Mouse (Mus musculus): ENCODE measurements around the gene Fam20c. TPM values are rescaled to one million over a fixed set of nuclear protein-coding genes. Genes with fewer than 3 reads are reported as not detected.

Fam20c gene
- polyA plus RNA-seq, 1 experiment from 2014 or later: 10.4 TPM

- WGBS: 47% methylated on average over 4 of the region's 4 CpGs
- no peaks in the 10 kb centered on the region for H3K36me3 ChIP-seq (ENCODE audit: control insufficient read depth, insufficient read depth, low read length)
- H3K4me1 ChIP-seq (replicated peaks; ENCODE audit: control insufficient read depth, insufficient read depth, low read length): no peaks in the 10 kb centered on the region
- ATAC-seq (replicated peaks; ENCODE audit: low FRiP score, low TSS enrichment, low read depth): peak; percentile 30; the same call in 1 of the 2 replicates
- no peaks in the 10 kb centered on the region for H3K9me3 ChIP-seq (ENCODE audit: control insufficient read depth, low read length)
- DNase-seq (ENCODE audit: low spot score): no peak
- no peaks in the 10 kb centered on the region for H3K27me3 ChIP-seq (replicated peaks; ENCODE audit: control insufficient read depth, insufficient read depth, low read length)
- no peak overlapping the region for H3K27ac ChIP-seq (ENCODE audit: low read depth)
- H3K9ac ChIP-seq (ENCODE audit: low read length): no peak overlapping the region
- no peak overlapping the region for H3K4me3 ChIP-seq (ENCODE audit: low read depth, low read length)
- no peak overlapping the region for H3K4me2 ChIP-seq (ENCODE audit: low read length)
These were observed 92.2 kb downstream of the Fam20c start for GRCm38 (mm10) chr5:138846506-138846905.

DNA sequence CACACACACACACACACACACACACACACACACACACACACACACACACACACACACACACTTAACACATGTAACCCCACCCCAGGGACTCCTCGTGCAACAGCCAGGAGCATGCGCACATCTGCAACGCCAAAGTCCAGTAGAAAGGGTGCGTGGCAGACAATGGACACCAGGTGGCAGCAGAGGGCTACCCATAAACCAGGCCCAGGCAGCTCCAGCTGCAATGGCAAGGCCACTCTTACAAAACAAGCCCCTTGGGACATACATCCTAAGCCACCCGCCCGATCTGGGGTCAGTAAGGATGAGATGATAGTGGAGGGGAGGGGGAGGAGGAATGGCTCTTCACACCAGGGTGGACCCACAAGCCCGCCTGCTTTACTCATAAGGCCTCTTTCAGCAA lies 93.8 kb downstream of the Fam20c start:
- Histone ChIP-seq H3K4me1 (replicated peaks; ENCODE audit: control insufficient read depth, insufficient read depth, low read length) (no peaks in the 10 kb centered on the region), H3K36me3 (ENCODE audit: control insufficient read depth, insufficient read depth, low read length) (no peaks in the 10 kb centered on the region), H3K9me3 (ENCODE audit: control insufficient read depth, low read length) (no peaks in the 10 kb centered on the region), H3K9ac (ENCODE audit: low read length) (no peak overlapping the region), H3K4me2 (ENCODE audit: low read length) (no peak overlapping the region), H3K27me3 (replicated peaks; ENCODE audit: control insufficient read depth, insufficient read depth, low read length) (no peaks in the 10 kb centered on the region), H3K4me3 (ENCODE audit: low read depth, low read length) (no peak overlapping the region), H3K27ac (ENCODE audit: low read depth) (no peak overlapping the region)
- peak; percentile 99 for DNase-seq (ENCODE audit: low spot score)
- WGBS: 8% methylated on average over 7 of the region's 7 CpGs
- ATAC-seq (replicated peaks; ENCODE audit: low FRiP score, low TSS enrichment, low read depth): peak; percentile 48; the same call in 1 of the 2 replicates

DNA sequence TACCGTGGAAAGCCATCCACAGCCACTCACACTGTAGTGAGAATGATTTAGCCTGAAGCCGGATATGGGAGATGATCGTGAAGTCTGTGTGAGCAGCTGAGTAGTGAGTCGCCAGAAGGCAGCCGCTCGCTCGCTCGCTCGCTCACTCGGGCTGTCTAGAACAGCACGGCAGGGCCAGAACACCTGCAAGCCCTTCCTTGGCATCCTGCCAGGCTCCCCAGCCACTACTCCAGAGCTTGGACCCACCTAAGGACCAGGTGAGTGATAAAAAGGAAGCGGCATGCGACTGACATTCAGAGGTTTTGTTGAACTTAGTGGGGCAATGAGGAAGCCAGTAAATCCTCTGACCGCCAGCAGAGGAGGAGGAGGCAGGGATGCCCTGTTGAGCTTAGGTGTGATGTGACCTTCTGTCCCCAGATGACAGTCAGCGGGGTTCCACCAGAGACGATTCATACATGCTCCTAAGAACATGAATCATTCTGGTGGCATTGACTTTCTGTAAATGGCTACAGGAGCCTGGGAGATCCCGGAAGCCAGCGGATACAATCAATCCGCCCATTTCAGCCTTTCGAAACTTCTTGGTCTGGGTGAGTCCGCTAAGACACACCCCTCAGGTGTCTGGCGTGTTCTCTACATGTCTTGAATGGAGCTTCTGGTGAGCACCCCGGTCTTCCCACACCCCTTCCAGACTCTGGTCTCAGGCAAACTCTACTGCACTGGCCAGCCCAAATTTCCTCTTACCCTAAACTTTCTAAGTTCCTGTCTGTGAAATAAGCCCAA lies 95.6 kb downstream of the Fam20c start:
- Histone ChIP-seq H3K4me2 (ENCODE audit: low read length) (no peak overlapping the region), H3K4me3 (ENCODE audit: low read depth, low read length) (no peak overlapping the region)

DNA sequence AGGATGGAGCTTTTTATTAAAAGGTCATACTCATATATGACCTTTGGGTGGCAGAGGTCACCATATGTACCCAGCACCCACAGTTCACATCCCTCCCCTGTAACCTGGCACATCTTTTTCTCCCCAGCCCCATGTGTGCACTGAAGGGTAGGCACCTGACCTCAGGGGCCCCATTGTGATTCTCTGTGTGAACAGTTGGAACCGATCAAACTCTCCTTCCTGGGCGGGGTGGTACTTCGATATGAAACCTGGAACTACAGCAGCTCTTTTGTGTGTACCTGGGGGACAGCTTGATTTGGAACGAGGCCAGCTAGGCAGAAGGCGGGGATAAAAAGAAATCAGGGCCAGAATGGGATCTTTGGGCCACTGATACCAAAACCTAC lies 96.1 kb downstream of the Fam20c start:
- Histone ChIP-seq H3K36me3 (ENCODE audit: control insufficient read depth, insufficient read depth, low read length) (no peaks in the 10 kb centered on the region), H3K4me3 (ENCODE audit: low read depth, low read length) (no peak overlapping the region), H3K9ac (ENCODE audit: low read length) (no peak overlapping the region), H3K4me2 (ENCODE audit: low read length) (no peak overlapping the region), H3K27me3 (replicated peaks; ENCODE audit: control insufficient read depth, insufficient read depth, low read length) (no peaks in the 10 kb centered on the region), H3K9me3 (ENCODE audit: control insufficient read depth, low read length) (no peaks in the 10 kb centered on the region), H3K4me1 (replicated peaks; ENCODE audit: control insufficient read depth, insufficient read depth, low read length) (no peaks in the 10 kb centered on the region), H3K27ac (ENCODE audit: low read depth) (no peak overlapping the region)
- ATAC-seq (replicated peaks; ENCODE audit: low FRiP score, low TSS enrichment, low read depth) (no peak), DNase-seq (ENCODE audit: low spot score) (no peak)
- 77% methylated on average over 5 of the region's 5 CpGs for WGBS

More for the DNA sequence above, 95.6 kb downstream of the Fam20c start:
- Histone ChIP-seq H3K9ac (ENCODE audit: low read length) (no peak overlapping the region), H3K27me3 (replicated peaks; ENCODE audit: control insufficient read depth, insufficient read depth, low read length) (no peaks in the 10 kb centered on the region), H3K9me3 (ENCODE audit: control insufficient read depth, low read length) (no peaks in the 10 kb centered on the region), H3K4me1 (replicated peaks; ENCODE audit: control insufficient read depth, insufficient read depth, low read length) (no peaks in the 10 kb centered on the region), H3K36me3 (ENCODE audit: control insufficient read depth, insufficient read depth, low read length) (no peaks in the 10 kb centered on the region), H3K27ac (ENCODE audit: low read depth) (no peak overlapping the region)
- DNase-seq (ENCODE audit: low spot score) (no peak), ATAC-seq (replicated peaks; ENCODE audit: low FRiP score, low TSS enrichment, low read depth) (0 out of 2 replicates have a peak, but pooled peaks have one; percentile 21)
- 65% methylated on average over 23 of the region's 23 CpGs for WGBS

- ATAC-seq (replicated peaks; ENCODE audit: low FRiP score, low TSS enrichment, low read depth) (no peak), DNase-seq (ENCODE audit: low spot score) (no peak)
- H3K27ac ChIP-seq (ENCODE audit: low read depth): no peak overlapping the region
- WGBS: 88% methylated on average over 5 of the region's 5 CpGs
- no peaks in the 10 kb centered on the region for H3K36me3 ChIP-seq (ENCODE audit: control insufficient read depth, insufficient read depth, low read length)
- no peak overlapping the region for H3K9ac ChIP-seq (ENCODE audit: low read length)
- H3K4me3 ChIP-seq (ENCODE audit: low read depth, low read length): no peak overlapping the region
- H3K4me2 ChIP-seq (ENCODE audit: low read length): no peak overlapping the region
- no peaks in the 10 kb centered on the region for H3K9me3 ChIP-seq (ENCODE audit: control insufficient read depth, low read length)
- H3K27me3 ChIP-seq (replicated peaks; ENCODE audit: control insufficient read depth, insufficient read depth, low read length): no peaks in the 10 kb centered on the region
- H3K4me1 ChIP-seq (replicated peaks; ENCODE audit: control insufficient read depth, insufficient read depth, low read length): no peaks in the 10 kb centered on the region
These were observed 97.0 kb downstream of the Fam20c start for GRCm38 (mm10) chr5:138851296-138851780.

- DNase-seq (ENCODE audit: low spot score) (no peak), ATAC-seq (replicated peaks; ENCODE audit: low FRiP score, low TSS enrichment, low read depth) (no peak)
- Histone ChIP-seq H3K4me2 (ENCODE audit: low read length) (no peak overlapping the region), H3K36me3 (ENCODE audit: control insufficient read depth, insufficient read depth, low read length) (no peaks in the 10 kb centered on the region), H3K4me1 (replicated peaks; ENCODE audit: control insufficient read depth, insufficient read depth, low read length) (no peaks in the 10 kb centered on the region), H3K9ac (ENCODE audit: low read length) (no peak overlapping the region), H3K27me3 (replicated peaks; ENCODE audit: control insufficient read depth, insufficient read depth, low read length) (no peaks in the 10 kb centered on the region), H3K4me3 (ENCODE audit: low read depth, low read length) (no peak overlapping the region), H3K9me3 (ENCODE audit: control insufficient read depth, low read length) (no peaks in the 10 kb centered on the region), H3K27ac (ENCODE audit: low read depth) (no peak overlapping the region)
- WGBS: 66% methylated on average over 4 of the region's 4 CpGs
These were observed 97.8 kb downstream of the Fam20c start for GRCm38 (mm10) chr5:138852151-138852550.

DNA sequence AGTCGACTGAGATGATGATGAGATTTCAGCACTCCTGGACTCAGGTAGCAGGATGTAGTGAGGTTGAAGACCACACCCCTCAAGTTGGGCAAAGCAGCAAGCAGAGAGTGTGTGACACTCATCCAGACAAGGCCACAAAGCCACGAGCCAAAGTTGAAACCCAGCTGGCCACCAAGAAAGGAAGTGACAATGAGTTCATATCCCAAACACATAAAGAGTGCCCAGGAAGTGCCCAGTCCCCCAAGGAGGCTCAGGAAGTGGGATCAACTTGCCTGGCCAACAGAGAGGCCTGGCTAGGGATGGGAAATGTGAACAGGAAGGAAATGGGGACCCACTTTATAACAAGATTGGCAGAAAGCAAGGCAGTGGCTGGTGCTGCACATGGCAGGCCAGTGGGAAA lies 99.0 kb downstream of the Fam20c start:
- no peaks in the 10 kb centered on the region for H3K27me3 ChIP-seq (replicated peaks; ENCODE audit: control insufficient read depth, insufficient read depth, low read length)
- H3K4me3 ChIP-seq (ENCODE audit: low read depth, low read length): no peak overlapping the region
- no peak overlapping the region for H3K4me2 ChIP-seq (ENCODE audit: low read length)
- ATAC-seq (replicated peaks; ENCODE audit: low FRiP score, low TSS enrichment, low read depth) (no peak), DNase-seq (ENCODE audit: low spot score) (no peak)
- H3K4me1 ChIP-seq (replicated peaks; ENCODE audit: control insufficient read depth, insufficient read depth, low read length): no peaks in the 10 kb centered on the region
- H3K36me3 ChIP-seq (ENCODE audit: control insufficient read depth, insufficient read depth, low read length): no peaks in the 10 kb centered on the region
- no peak overlapping the region for H3K9ac ChIP-seq (ENCODE audit: low read length)
- no peaks in the 10 kb centered on the region for H3K9me3 ChIP-seq (ENCODE audit: control insufficient read depth, low read length)
- H3K27ac ChIP-seq (ENCODE audit: low read depth): no peak overlapping the region
- WGBS: 76% methylated on average over 2 of the region's 2 CpGs

- no peaks in the 10 kb centered on the region for H3K27me3 ChIP-seq (replicated peaks; ENCODE audit: control insufficient read depth, insufficient read depth, low read length)
- 30% methylated on average over 9 of the region's 9 CpGs for WGBS
These were observed 102.8 kb downstream of the Fam20c start for GRCm38 (mm10) chr5:138857010-138857617.

More at GRCm38 (mm10) chr5:138857010-138857617, 102.8 kb downstream of the Fam20c start:
- Histone ChIP-seq H3K4me1 (replicated peaks; ENCODE audit: control insufficient read depth, insufficient read depth, low read length) (no peaks in the 10 kb centered on the region), H3K4me3 (ENCODE audit: low read depth, low read length) (no peak overlapping the region), H3K27ac (ENCODE audit: low read depth) (no peak overlapping the region), H3K9ac (ENCODE audit: low read length) (no peak overlapping the region), H3K36me3 (ENCODE audit: control insufficient read depth, insufficient read depth, low read length) (no peaks in the 10 kb centered on the region), H3K9me3 (ENCODE audit: control insufficient read depth, low read length) (no peaks in the 10 kb centered on the region), H3K4me2 (ENCODE audit: low read length) (no peak overlapping the region)
- ATAC-seq (replicated peaks; ENCODE audit: low FRiP score, low TSS enrichment, low read depth) (peak; percentile 59; the same call in 1 of the 2 replicates), DNase-seq (ENCODE audit: low spot score) (peak; percentile 88)

Data from intestine, embryonic 14.5 days (tissue).